9 mouse cellular contexts compared by ENCODE assay signal in genomic region chr3:154327110-154327882, GRCm38 (mm10). TPM values are rescaled to one million over a fixed set of nuclear protein-coding genes. Genes with fewer than 3 reads are reported as not detected.
DNase-seq lines count a peak whose midpoint lies in the region; ATAC-seq lines count a peak whose summit lies in the region.
"Had no signal": no experiment of that assay in that cellular context is flagged by ENCODE, and none has a peak within 500 bp of the region (broad histone marks: within the 10 kb centered on the region; RNA-seq: fewer than 3 reads in every experiment).

No protein-coding gene starts in this region.

- H3K36me3 ChIP-seq in heart, embryonic 10.5 days, result no peaks in the 10 kb centered on the region
- H3K36me3 ChIP-seq in forebrain, embryonic 13.5 days (ENCODE audit: poor library complexity, severe bottlenecking), result no peaks in the 10 kb centered on the region
- no peaks in the 10 kb centered on the region for H3K36me3 ChIP-seq in midbrain, embryonic 13.5 days

- peak overlapping the region; percentile 75 for H3K4me2 ChIP-seq in forebrain, embryonic 13.5 days
- H3K4me2 ChIP-seq in midbrain, embryonic 13.5 days (replicated peaks), result no peak overlapping the region; the same call in 1 of the 2 replicates

- no peak overlapping the region for H3K27ac ChIP-seq in heart, embryonic 10.5 days
- no peak overlapping the region; the same call in 1 of the 2 replicates for H3K27ac ChIP-seq in forebrain, embryonic 13.5 days
- H3K27ac ChIP-seq in midbrain, embryonic 13.5 days, result no peak overlapping the region
- H3K27ac ChIP-seq: macrophage had no signal

- intact Hi-C loops in gastrocnemius, postnatal 14 days (cut with DNase I; ENCODE audit: low total_unique reads), result no loop called here

- no peaks in the 10 kb centered on the region for H3K9me3 ChIP-seq in heart, embryonic 10.5 days
- no peaks in the 10 kb centered on the region for H3K9me3 ChIP-seq in forebrain, embryonic 13.5 days (replicated peaks)
- H3K9me3 ChIP-seq in midbrain, embryonic 13.5 days, result no peaks in the 10 kb centered on the region

- ATAC-seq in forebrain, embryonic 13.5 days, result no peak
- no peak for ATAC-seq in midbrain, embryonic 13.5 days

- WGBS in heart, embryonic 10.5 days, result 2% methylated on average over 13 of the region's 13 CpGs
- WGBS in forebrain, embryonic 13.5 days, result 3% methylated on average over 13 of the region's 13 CpGs
- 2% methylated on average over 13 of the region's 13 CpGs for WGBS in midbrain, embryonic 13.5 days

- H3K27me3 ChIP-seq in heart, embryonic 10.5 days (ENCODE audit: insufficient read depth, poor library complexity, severe bottlenecking), result peaks cover 75% of the 10 kb centered on the region
- peaks cover 86% of the 10 kb centered on the region for H3K27me3 ChIP-seq in forebrain, embryonic 13.5 days
- H3K27me3 ChIP-seq in midbrain, embryonic 13.5 days, result peaks cover 89% of the 10 kb centered on the region

- no peak for DNase-seq in heart, embryonic 10.5 days (ENCODE audit: low spot score)
- DNase-seq in heart, adult 9 months (ENCODE audit: low spot score in 2 of 2), result no peak
- peak; percentile 23 for DNase-seq in R1 (ENCODE audit: low read depth, low spot score)
- DNase-seq in adrenal gland, postnatal 10 days, result no peak
- DNase-seq in gastrocnemius, postnatal 14 days, result no peak
- DNase-seq in spleen, postnatal 14 days (ENCODE audit: low spot score in 2 of 2), result no peak

- peak overlapping the region; percentile 62 for H3K9ac ChIP-seq in forebrain, embryonic 13.5 days
- H3K9ac ChIP-seq in midbrain, embryonic 13.5 days (replicated peaks), result no peak overlapping the region

- peak overlapping the region; percentile 63; the same call in 1 of the 2 replicates for H3K4me3 ChIP-seq in heart, embryonic 10.5 days
- peak overlapping the region; percentile 40 for H3K4me3 ChIP-seq in forebrain, embryonic 13.5 days
- H3K4me3 ChIP-seq in midbrain, embryonic 13.5 days (replicated peaks), result 0 out of 2 replicates have a peak overlapping the region, but pooled peaks have one; percentile 41

- peaks cover 20% of the 10 kb centered on the region for H3K4me1 ChIP-seq in heart, embryonic 10.5 days
- H3K4me1 ChIP-seq in forebrain, embryonic 13.5 days, result peaks cover 31% of the 10 kb centered on the region
- H3K4me1 ChIP-seq in midbrain, embryonic 13.5 days (replicated peaks), result peaks cover 30% of the 10 kb centered on the region

RNA-seq across cellular contexts. Expression of gene Lhx8, which starts 3.2 kb away (rescaled TPM):
- 0.84 and 1.0 TPM in 2 replicates for polyA plus RNA-seq in heart, embryonic 10.5 days (2016; fragmentation: Nextera tagmentation; extraction: Ambion mirVana)
- 15.7 and 24.5 TPM in 2 replicates for polyA plus RNA-seq in forebrain, embryonic 13.5 days (2015; fragmentation: Nextera tagmentation; extraction: Ambion mirVana)
- 0.37 and 1.4 TPM in 2 replicates for polyA plus RNA-seq in midbrain, embryonic 13.5 days (2015; fragmentation: Nextera tagmentation; extraction: Ambion mirVana)
- total RNA-seq in adrenal gland, postnatal 10 days (2021), result 1 to 10 TPM in 1 of 2 experiments, under 1 TPM in 1; 0.75 to 1.7 TPM
- under 1 TPM; 0.12 to 0.33 TPM for total RNA-seq in gastrocnemius, postnatal 14 days (2021)
- polyA plus RNA-seq: macrophage had no signal
